ENCODE assay signal across 23 mouse cellular contexts in the genomic region with DNA sequence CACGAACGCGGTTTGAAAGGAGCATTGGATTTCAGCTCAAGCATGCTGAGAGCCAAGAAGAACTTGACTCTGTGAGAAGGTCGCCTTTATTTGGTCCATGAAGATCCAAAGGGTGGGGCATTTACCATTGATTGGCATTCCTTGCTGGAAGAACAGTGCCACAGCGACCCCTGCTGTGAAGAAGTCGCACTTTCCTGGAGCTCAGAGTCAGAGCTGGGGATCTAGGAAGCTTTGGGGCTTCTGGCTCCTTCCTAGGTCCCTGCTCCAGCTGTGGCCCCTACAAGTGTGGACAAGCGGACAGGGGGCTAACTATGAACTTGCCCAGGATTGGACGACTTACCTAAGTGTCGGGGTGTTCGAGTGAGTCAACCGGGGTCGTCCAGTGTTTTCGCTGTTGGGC. TPM values are rescaled to one million over a fixed set of nuclear protein-coding genes. Genes with fewer than 3 reads are reported as not detected.
DNase-seq lines count a peak whose midpoint lies in the region; ATAC-seq and TF ChIP-seq lines count a peak whose summit lies in the region.
"Not testable (repeated sequence)": the region's sequence is repeated elsewhere in the genome, so short reads cannot be mapped to it uniquely, and the experiment has no call there.
"Had no signal": no experiment of that assay in that cellular context is flagged by ENCODE, and none has a peak within 500 bp of the region (broad histone marks: within the 10 kb centered on the region; RNA-seq: fewer than 3 reads in every experiment).

No protein-coding gene starts in this region.

- TF ChIP-seq CTCF in hindbrain, postnatal 0 days (IDR thresholded peaks at IDR 0.05; ENCODE audit: low read depth); lung, embryonic 14.5 days (IDR thresholded peaks at IDR 0.05; ENCODE audit: low read depth); midbrain, postnatal 0 days (IDR thresholded peaks at IDR 0.05): not testable (repeated sequence)

- not testable (repeated sequence) for H3K27me3 ChIP-seq in forebrain, embryonic 11.5 days (ENCODE audit: control insufficient read depth, insufficient read depth, low read length); hindbrain, postnatal 0 days (ENCODE audit: insufficient read depth, low read length); lung, embryonic 14.5 days (ENCODE audit: insufficient read depth, low read length); midbrain, embryonic 11.5 days (ENCODE audit: control insufficient read depth, insufficient read depth, low read length); midbrain, postnatal 0 days (ENCODE audit: insufficient read depth, low read length); neural tube, embryonic 14.5 days (ENCODE audit: control insufficient read depth, insufficient read depth, low read length)

- H3K36me3 ChIP-seq in forebrain, embryonic 11.5 days (ENCODE audit: control insufficient read depth, insufficient read depth, low read length); hindbrain, postnatal 0 days (ENCODE audit: insufficient read depth, low read length); lung, embryonic 14.5 days (ENCODE audit: insufficient read depth); midbrain, embryonic 11.5 days (ENCODE audit: control insufficient read depth, insufficient read depth, low read length); midbrain, postnatal 0 days (ENCODE audit: insufficient read depth, low read length); neural tube, embryonic 14.5 days (ENCODE audit: control insufficient read depth, insufficient read depth, low read length): not testable (repeated sequence)

- no CpG with 5 or more reads among the region's 13 CpGs for whole genome bisulfite sequencing in forebrain, embryonic 11.5 days
- WGBS in hindbrain, postnatal 0 days: no CpG with 5 or more reads among the region's 13 CpGs
- WGBS in lung, embryonic 14.5 days: no CpG with 5 or more reads among the region's 13 CpGs
- no CpG with 5 or more reads among the region's 13 CpGs for WGBS in midbrain, embryonic 11.5 days
- no CpG with 5 or more reads among the region's 13 CpGs for WGBS in midbrain, postnatal 0 days
- no CpG with 5 or more reads among the region's 13 CpGs for WGBS in neural tube, embryonic 14.5 days

- DNase-seq in forebrain, embryonic 11.5 days (ENCODE audit: low spot score); hindbrain, postnatal 0 days (ENCODE audit: low spot score); lung, embryonic 14.5 days; midbrain, embryonic 11.5 days (ENCODE audit: low spot score, missing footprints); midbrain, postnatal 0 days (ENCODE audit: low spot score): not testable (repeated sequence)

- peak; percentile 15; the same call in 1 of the 2 replicates for ATAC-seq in forebrain, embryonic 11.5 days (replicated peaks; ENCODE audit: low FRiP score)
- ATAC-seq in granulocyte monocyte progenitor cell, adult 5-6 weeks (replicated peaks; ENCODE audit: poor library complexity, severe bottlenecking): peak; percentile 88
- ATAC-seq in hindbrain, postnatal 0 days: peak; percentile 61
- 0 out of 2 replicates have a peak, but pooled peaks have one; percentile 47 for ATAC-seq in lung, embryonic 14.5 days (ENCODE audit: insufficient read depth)
- peak; percentile 54; the same call in 1 of the 2 replicates for ATAC-seq in midbrain, embryonic 11.5 days (ENCODE audit: low FRiP score)
- peak; percentile 47 for ATAC-seq in midbrain, postnatal 0 days (ENCODE audit: low FRiP score)
- peak; percentile 31; the same call in 1 of the 2 replicates for ATAC-seq in neural tube, embryonic 14.5 days (ENCODE audit: low read depth)

- H3K4me1 ChIP-seq in forebrain, embryonic 11.5 days (replicated peaks; ENCODE audit: control insufficient read depth, insufficient read depth, low read length); hindbrain, postnatal 0 days (ENCODE audit: insufficient read depth, low read length); lung, embryonic 14.5 days (ENCODE audit: insufficient read depth); midbrain, embryonic 11.5 days (ENCODE audit: control insufficient read depth, insufficient read depth, low read length); midbrain, postnatal 0 days (ENCODE audit: insufficient read depth, low read length); neural tube, embryonic 14.5 days (ENCODE audit: control insufficient read depth, insufficient read depth, low read length): not testable (repeated sequence)

- not testable (repeated sequence) for H3K4me3 ChIP-seq in forebrain, embryonic 11.5 days (ENCODE audit: low read depth, low read length); hindbrain, postnatal 0 days (ENCODE audit: low read length); lung, embryonic 14.5 days (ENCODE audit: low read depth, low read length); midbrain, embryonic 11.5 days (ENCODE audit: low read depth, low read length); midbrain, postnatal 0 days (ENCODE audit: low read depth, low read length); neural tube, embryonic 14.5 days (ENCODE audit: low read depth, low read length)

- not testable (repeated sequence) for H3K9me3 ChIP-seq in forebrain, embryonic 11.5 days (ENCODE audit: control insufficient read depth, low read length); hindbrain, postnatal 0 days (ENCODE audit: low read length); lung, embryonic 14.5 days (ENCODE audit: low read depth, low read length); midbrain, embryonic 11.5 days (ENCODE audit: control insufficient read depth, low read length); midbrain, postnatal 0 days (ENCODE audit: low read length); neural tube, embryonic 14.5 days (ENCODE audit: control insufficient read depth, low read length)

- not testable (repeated sequence) for H3K4me2 ChIP-seq in forebrain, embryonic 11.5 days (ENCODE audit: low read depth, low read length, severe bottlenecking); hindbrain, postnatal 0 days (ENCODE audit: low read depth, low read length); lung, embryonic 14.5 days; midbrain, embryonic 11.5 days; midbrain, postnatal 0 days (ENCODE audit: low read depth, low read length, poor library complexity, severe bottlenecking); neural tube, embryonic 14.5 days (ENCODE audit: low read depth, low read length)

- H3K9ac ChIP-seq in forebrain, embryonic 11.5 days (ENCODE audit: low read length); hindbrain, postnatal 0 days (replicated peaks; ENCODE audit: low read length); lung, embryonic 14.5 days; midbrain, embryonic 11.5 days (ENCODE audit: low read length); midbrain, postnatal 0 days (replicated peaks; ENCODE audit: low read length, poor library complexity, severe bottlenecking); neural tube, embryonic 14.5 days (replicated peaks; ENCODE audit: low read depth, low read length): not testable (repeated sequence)

- H3K27ac ChIP-seq in forebrain, embryonic 11.5 days (ENCODE audit: low read depth, low read length); hindbrain, postnatal 0 days; lung, embryonic 14.5 days (ENCODE audit: low read depth); midbrain, embryonic 11.5 days (ENCODE audit: low read depth, low read length); midbrain, postnatal 0 days (ENCODE audit: low read depth, low read length); neural tube, embryonic 14.5 days (ENCODE audit: low read depth, low read length): not testable (repeated sequence)

RNA-seq across cellular contexts. Expression of a gene that starts 18.9 kb away (rescaled TPM):
- polyA plus RNA-seq in forebrain, embryonic 11.5 days (2014; fragmentation: Nextera tagmentation; extraction: Ambion mirVana): not detected in 2 replicates
- 63.0 and 68.6 TPM in 2 replicates for total RNA-seq in granulocyte monocyte progenitor cell, adult 5-6 weeks (2014; fragmentation: Nextera tagmentation)
- total RNA-seq in granulocyte monocyte progenitor cell, adult 5-6 weeks (2017): 31.0 and 37.9 TPM in 2 replicates
- total RNA-seq in hindbrain, postnatal 0 days (2014; rRNA removed): not detected in 2 replicates
- 0.24 TPM in 1 of 2 replicates, not detected in the other for polyA plus RNA-seq in hindbrain, postnatal 0 days (2015; fragmentation: Nextera tagmentation; extraction: Ambion mirVana)
- not detected in 2 replicates for polyA plus RNA-seq in lung, embryonic 14.5 days (2014; fragmentation: Nextera tagmentation; extraction: Ambion mirVana)
- polyA plus RNA-seq in midbrain, embryonic 11.5 days (2014; fragmentation: Nextera tagmentation; extraction: Ambion mirVana): not detected in 2 replicates
- total RNA-seq in midbrain, postnatal 0 days (2014; rRNA removed): not detected in 2 replicates
- polyA plus RNA-seq in midbrain, postnatal 0 days (2015; fragmentation: Nextera tagmentation; extraction: Ambion mirVana): not detected in 2 replicates
- polyA plus RNA-seq in neural tube, embryonic 14.5 days (2014; fragmentation: Nextera tagmentation; extraction: Ambion mirVana): not detected in 2 replicates
- total RNA-seq: heart, postnatal 10 days; heart, postnatal 4 days had no signal
- polyA plus RNA-seq: brain, embryonic 14.5 days; cortical plate, adult 2 months; embryonic facial prominence, embryonic 12.5 days; forebrain, embryonic 12.5 days; heart, embryonic 10.5 days; heart, embryonic 14.5 days; hindbrain, embryonic 14.5 days had no signal

RNA-seq across cellular contexts. Expression of a gene that starts 44.1 kb away (rescaled TPM):
- not detected in 2 replicates for polyA plus RNA-seq in forebrain, embryonic 11.5 days (2014; fragmentation: Nextera tagmentation; extraction: Ambion mirVana)
- total RNA-seq in granulocyte monocyte progenitor cell, adult 5-6 weeks (2014; fragmentation: Nextera tagmentation): not detected in 2 replicates
- total RNA-seq in granulocyte monocyte progenitor cell, adult 5-6 weeks (2017): not detected in 2 replicates
- not detected in 2 replicates for total RNA-seq in hindbrain, postnatal 0 days (2014; rRNA removed)
- not detected in 2 replicates for polyA plus RNA-seq in hindbrain, postnatal 0 days (2015; fragmentation: Nextera tagmentation; extraction: Ambion mirVana)
- polyA plus RNA-seq in lung, embryonic 14.5 days (2014; fragmentation: Nextera tagmentation; extraction: Ambion mirVana): not detected in 2 replicates
- not detected in 2 replicates for polyA plus RNA-seq in midbrain, embryonic 11.5 days (2014; fragmentation: Nextera tagmentation; extraction: Ambion mirVana)
- total RNA-seq in midbrain, postnatal 0 days (2014; rRNA removed): not detected in 2 replicates
- not detected in 2 replicates for polyA plus RNA-seq in midbrain, postnatal 0 days (2015; fragmentation: Nextera tagmentation; extraction: Ambion mirVana)
- not detected in 2 replicates for polyA plus RNA-seq in neural tube, embryonic 14.5 days (2014; fragmentation: Nextera tagmentation; extraction: Ambion mirVana)
- total RNA-seq: adrenal gland, postnatal 10 days; adrenal gland, postnatal 4 days; gastrocnemius, adult 8-10 months; gastrocnemius, postnatal 36 days; heart, adult 18-20 months; heart, postnatal 10 days; heart, postnatal 4 days had no signal
- polyA plus RNA-seq: brain, embryonic 14.5 days; cortical plate, adult 2 months; embryonic facial prominence, embryonic 12.5 days; forebrain, embryonic 12.5 days; G1E; heart, embryonic 10.5 days; heart, embryonic 14.5 days; hindbrain, embryonic 14.5 days; inflammation-experienced regulatory T-cells, adult 6 months had no signal

Comparison
In these comparisons a context has a peak if more than half of its experiments do, and no peak if none do; other contexts are left out.
1. ATAC-seq: peak in every context shown above with its lines; median percentile 88 in granulocyte monocyte progenitor cell, adult 5-6 weeks; 61 in hindbrain, postnatal 0 days; 54 in midbrain, embryonic 11.5 days; 47 in lung, embryonic 14.5 days; 47 in midbrain, postnatal 0 days; 31 in neural tube, embryonic 14.5 days; 15 in forebrain, embryonic 11.5 days.